Mouse (Mus musculus) heart, embryonic 14.5 days (tissue): ENCODE measurements around the gene Arl4d. TPM values are rescaled to one million over a fixed set of nuclear protein-coding genes. Genes with fewer than 3 reads are reported as not detected.

Source experiments
- ATAC-seq: fragments of 200-750 bp; cut with Nextera tagmentation; 2 replicates; pipeline ENCODE4 v1.8.0; 2017; ENCODE audit warnings: low read depth, moderate TSS enrichment; ENCODE audit not compliant: insufficient number of reproducible peaks, insufficient read depth, low FRiP score
- H3K27ac ChIP-seq, 2 experiments: fragments of 200-500 bp in 1 of 2; fragments of 300-500 bp in 1 of 2; sonication (generic) in 1 of 2; replicated peaks in 1 of 2; 2 replicates each; pipeline ENCODE4 v1.5.1; 2012 to 2014; ENCODE audit warnings: low read depth in 2 of 2, low read length in 2 of 2, control low read depth in 1 of 2, mild to moderate bottlenecking in 1 of 2, mixed read lengths in 1 of 2; ENCODE audit not compliant: control insufficient read depth in 1 of 2, insufficient read depth in 1 of 2
- H3K27me3 ChIP-seq: fragments of 300-500 bp; sonication (generic); 2 replicates; pipeline ENCODE4 v1.6.1; 2014; ENCODE audit warnings: mild to moderate bottlenecking, low read length, control low read depth; ENCODE audit not compliant: control insufficient read depth, insufficient read depth
- H3K36me3 ChIP-seq: fragments of 300-500 bp; sonication (generic); 2 replicates; pipeline ENCODE4 v1.6.1; 2014; ENCODE audit warnings: mild to moderate bottlenecking, control low read depth, low read length, mixed read lengths; ENCODE audit not compliant: control insufficient read depth, insufficient read depth
- H3K4me1 ChIP-seq, 2 experiments: fragments of 200-500 bp in 1 of 2; fragments of 300-500 bp in 1 of 2; sonication (generic) in 1 of 2; 2 replicates each; pipeline ENCODE4 v1.6.1; 2012 to 2014; ENCODE audit warnings: low read length in 2 of 2, control low read depth in 1 of 2, mixed read lengths in 1 of 2; ENCODE audit not compliant: control insufficient read depth in 2 of 2, insufficient read depth in 2 of 2
- H3K4me2 ChIP-seq: fragments of 300-500 bp; sonication (generic); 2 replicates; pipeline ENCODE4 v1.6.1; 2014; ENCODE audit warnings: mild to moderate bottlenecking, low read length
- H3K4me3 ChIP-seq, 2 experiments: fragments of 200-500 bp in 1 of 2; fragments of 300-500 bp in 1 of 2; sonication (generic) in 1 of 2; 2 replicates each; pipeline ENCODE4 v1.5.1; 2012 to 2014; ENCODE audit warnings: low read length in 2 of 2, mild to moderate bottlenecking in 2 of 2, control low read depth in 1 of 2, low read depth in 1 of 2, moderate library complexity in 1 of 2; ENCODE audit not compliant: control insufficient read depth in 1 of 2, insufficient read depth in 1 of 2
- H3K9ac ChIP-seq: fragments of 300-500 bp; sonication (generic); 2 replicates; pipeline ENCODE4 v1.6.1; 2014; ENCODE audit warnings: mild to moderate bottlenecking, low read length
- H3K9me3 ChIP-seq: fragments of 300-500 bp; sonication (generic); 2 replicates; pipeline ENCODE4 v1.6.1; 2016; ENCODE audit warnings: low read length, control low read depth; ENCODE audit not compliant: control insufficient read depth
- WGBS: fragments of 180-500 bp; shearing (Covaris S2); extraction: QIAGEN DNeasy Blood & Tissue Kit; methylation state at CpG from one replicate; pipeline ENCODE4 v1.1.7; 2014; 5-methylcytosine and 5-hydroxymethylcytosine counted together
- polyA plus RNA-seq: library from polyadenylated mRNA; unstranded; fragments of >200 nt; fragmentation: Nextera tagmentation; extraction: Ambion mirVana; gene quantifications from 2 replicates; pipeline ENCODE4 v1.2.1, GENCODE M21; 2014

Arl4d gene
- polyA plus RNA-seq, 1 experiment from 2014 or later, result 6.7 TPM

DNA sequence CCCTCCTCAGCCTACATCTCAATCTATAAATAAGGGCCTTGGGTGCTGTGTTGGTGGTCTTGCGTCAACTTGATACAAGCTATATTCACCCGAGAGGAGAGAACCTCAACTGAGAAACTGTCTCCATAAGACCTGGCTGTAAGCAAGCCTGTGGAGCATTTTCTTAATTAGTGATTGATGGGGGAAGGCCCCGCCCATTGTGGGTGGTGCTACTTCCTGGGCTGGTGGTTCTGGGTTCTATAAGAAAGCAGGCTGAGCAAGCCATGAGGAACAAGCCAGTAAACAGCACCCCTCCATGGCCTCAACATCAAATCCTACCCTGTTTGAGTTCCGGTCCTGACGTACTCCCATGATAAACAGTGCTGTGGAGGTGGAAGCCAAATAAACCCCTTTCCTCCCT, 8.8 kb downstream of the Arl4d start:
- ATAC-seq, result no peak
- Histone ChIP-seq H3K4me3 (no peak overlapping the region), H3K9me3 (no peaks in the 10 kb centered on the region), H3K27ac (peak overlapping the region in 1 of 2 experiments; percentile 67; a peak in 1 of 4 replicates), H3K27me3 (no peaks in the 10 kb centered on the region), H3K9ac (no peak overlapping the region), H3K36me3 (no peaks in the 10 kb centered on the region), H3K4me2 (no peak overlapping the region), H3K4me1 (peaks cover 10 to 14% of the 10 kb centered on the region in 2 experiments)
- WGBS, result 83% methylated on average over 5 of the region's 5 CpGs

DNA sequence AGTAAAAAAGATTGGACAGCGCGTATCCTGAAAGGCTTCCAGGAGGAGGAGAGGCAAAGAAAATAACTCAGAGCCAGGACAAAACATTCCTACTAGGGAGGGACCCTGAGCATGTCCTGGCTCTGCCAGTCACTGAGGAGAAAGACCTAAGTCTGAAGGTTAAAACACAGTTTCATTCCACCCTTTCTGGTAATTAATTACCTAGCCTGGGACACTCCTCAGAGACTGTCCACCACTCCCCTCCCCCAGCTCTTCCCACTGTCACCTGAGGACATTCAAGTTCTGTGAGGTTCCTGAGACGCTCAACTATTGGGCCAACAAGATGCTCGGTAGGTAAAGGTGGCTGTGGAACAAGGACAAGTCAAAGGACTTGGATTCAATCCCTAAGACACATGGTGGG, 10.0 kb downstream of the Arl4d start:
- Histone ChIP-seq H3K36me3 (no peaks in the 10 kb centered on the region), H3K27ac (no peak overlapping the region), H3K4me1 (peaks cover 11 to 13% of the 10 kb centered on the region in 2 experiments), H3K27me3 (no peaks in the 10 kb centered on the region), H3K9ac (no peak overlapping the region), H3K4me3 (no peak overlapping the region), H3K9me3 (no peaks in the 10 kb centered on the region), H3K4me2 (no peak overlapping the region)
- no peak for ATAC-seq
- WGBS, result 84% methylated on average over 4 of the region's 4 CpGs

- H3K36me3 ChIP-seq, result no peaks in the 10 kb centered on the region
- WGBS, result 63% methylated on average over 12 of the region's 12 CpGs
- H3K4me2 ChIP-seq, result no peak overlapping the region
- no peak for ATAC-seq
- H3K9me3 ChIP-seq, result no peaks in the 10 kb centered on the region
- no peak overlapping the region for H3K4me3 ChIP-seq
- no peaks in the 10 kb centered on the region for H3K27me3 ChIP-seq
- no peak overlapping the region for H3K27ac ChIP-seq
- H3K9ac ChIP-seq, result no peak overlapping the region
- peaks cover 17 to 20% of the 10 kb centered on the region in 2 experiments for H3K4me1 ChIP-seq
These were observed 12.3 kb downstream of the Arl4d start for GRCm38 (mm10) chr11:101677655-101678054.

- no peaks in the 10 kb centered on the region for H3K36me3 ChIP-seq
- no peak for ATAC-seq
- no peaks in the 10 kb centered on the region for H3K27me3 ChIP-seq
- H3K4me3 ChIP-seq, result no peak overlapping the region
- H3K4me1 ChIP-seq, result peaks cover 10 to 11% of the 10 kb centered on the region in 2 experiments
- H3K4me2 ChIP-seq, result no peak overlapping the region
- H3K9ac ChIP-seq, result no peak overlapping the region
- no peak overlapping the region; a peak in 1 of 4 replicates for H3K27ac ChIP-seq
- no peaks in the 10 kb centered on the region for H3K9me3 ChIP-seq
- 69% methylated on average over 5 of the region's 5 CpGs for WGBS
These were observed 13.4 kb downstream of the Arl4d start for GRCm38 (mm10) chr11:101678770-101679169.

GRCm38 (mm10) chr11:101679907-101680306, 14.6 kb downstream of the Arl4d start:
- no peak overlapping the region for H3K4me2 ChIP-seq
- H3K9ac ChIP-seq, result no peak overlapping the region
- ATAC-seq, result no peak
- no peaks in the 10 kb centered on the region for H3K9me3 ChIP-seq
- peaks cover 8 to 11% of the 10 kb centered on the region in 2 experiments for H3K4me1 ChIP-seq
- no peaks in the 10 kb centered on the region for H3K36me3 ChIP-seq
- 39% methylated on average over 7 of the region's 7 CpGs for WGBS
- H3K27me3 ChIP-seq, result no peaks in the 10 kb centered on the region
- H3K4me3 ChIP-seq, result no peak overlapping the region
- H3K27ac ChIP-seq, result peak overlapping the region; percentile 10 to 53; a peak in 3 of 4 replicates

DNA sequence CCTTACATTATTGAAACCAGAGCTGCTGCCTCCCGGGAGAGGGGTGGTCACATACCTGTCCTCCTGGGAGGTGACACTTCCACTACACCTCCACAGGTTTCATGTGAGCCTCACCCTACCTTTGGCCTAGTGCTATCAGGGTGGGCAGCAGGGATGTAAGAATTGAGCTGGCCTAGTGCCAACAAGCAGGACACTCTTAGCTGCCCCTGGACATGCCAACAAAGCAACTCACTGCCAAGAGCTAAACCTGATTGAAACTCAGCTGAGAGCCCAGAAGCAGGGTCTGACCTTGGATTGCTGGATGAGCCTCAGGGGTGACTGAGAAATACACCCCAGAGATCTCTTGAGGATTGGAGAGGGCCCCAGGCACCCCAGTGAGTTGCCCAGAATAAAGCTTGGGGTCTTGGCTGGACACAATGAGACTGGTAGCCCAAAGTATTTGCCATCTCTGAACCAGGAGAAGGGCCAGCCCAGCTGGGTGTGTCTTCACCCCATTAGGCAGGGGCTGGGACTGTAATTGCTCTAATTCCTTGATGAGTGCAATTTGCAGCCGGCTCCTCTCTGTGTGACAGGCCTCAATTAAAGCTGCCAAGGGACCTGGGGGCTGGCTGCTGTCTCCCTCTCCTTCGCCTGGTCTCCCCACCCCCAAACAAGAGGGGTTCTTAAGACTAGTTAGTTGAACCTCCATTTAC, 15.4 kb downstream of the Arl4d start:
- H3K27ac ChIP-seq, result 0 out of 4 replicates have a peak overlapping the region, but pooled peaks have one; percentile 9 to 24

DNA sequence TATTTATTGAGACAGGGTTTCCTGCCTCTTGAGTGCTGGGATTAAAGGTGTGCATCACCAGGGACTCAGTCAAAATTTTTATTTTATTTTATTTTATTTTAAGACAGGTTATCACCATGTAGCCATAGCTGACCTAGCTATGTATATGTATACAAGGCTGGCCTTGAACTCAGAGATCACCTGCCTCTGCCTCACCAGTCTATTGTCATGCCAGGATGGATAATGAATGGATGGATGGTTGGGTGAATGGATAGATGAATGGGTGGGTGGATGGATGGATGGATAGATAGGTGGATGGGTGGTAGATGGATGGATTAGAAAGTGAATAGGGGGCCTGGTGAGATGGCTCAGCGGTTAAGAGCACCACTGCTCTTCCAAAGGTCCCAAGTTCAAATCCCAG, 16.6 kb downstream of the Arl4d start:
- 76% methylated on average over 1 of the region's 1 CpGs for WGBS
- no peaks in the 10 kb centered on the region for H3K36me3 ChIP-seq
- no peak overlapping the region for H3K27ac ChIP-seq

More for the DNA sequence above, 15.4 kb downstream of the Arl4d start:
- Histone ChIP-seq H3K9ac (peak overlapping the region; percentile 21; the same call in 1 of the 2 replicates), H3K27me3 (no peaks in the 10 kb centered on the region), H3K4me3 (no peak overlapping the region), H3K4me1 (peaks cover 8 to 11% of the 10 kb centered on the region in 2 experiments), H3K4me2 (no peak overlapping the region), H3K9me3 (no peaks in the 10 kb centered on the region), H3K36me3 (no peaks in the 10 kb centered on the region)
- no peak for ATAC-seq
- WGBS, result 44% methylated on average over 3 of the region's 3 CpGs

More for the DNA sequence above, 16.6 kb downstream of the Arl4d start:
- Histone ChIP-seq H3K4me3 (no peak overlapping the region), H3K9me3 (no peaks in the 10 kb centered on the region), H3K27me3 (no peaks in the 10 kb centered on the region), H3K9ac (no peak overlapping the region), H3K4me1 (peaks cover 10 to 11% of the 10 kb centered on the region in 2 experiments), H3K4me2 (no peak overlapping the region)
- ATAC-seq, result no peak
